Mouse (Mus musculus) frontal cortex, postnatal 25 days (tissue): ENCODE measurements at regions not wholly inside any gene's neighbourhood (a gene's known extent, or its start where the extent isn't known, plus 50 kb on each side); places are given as distances from the start of the nearest gene placed in this dataset.
A peak's percentile ranks its signal among the peaks of the same experiment; 100 is the strongest.
"Not testable (repeated sequence)": the region's sequence is repeated elsewhere in the genome, so short reads cannot be mapped to it uniquely, and the experiment has no call there.

ENCODE experiments used
- DNase-seq, 2 experiments: peaks; one replicate each; pipeline ENCODE4 v3.0.0; 2022; ENCODE audit warnings: low spot score in 2 of 2

DNA sequence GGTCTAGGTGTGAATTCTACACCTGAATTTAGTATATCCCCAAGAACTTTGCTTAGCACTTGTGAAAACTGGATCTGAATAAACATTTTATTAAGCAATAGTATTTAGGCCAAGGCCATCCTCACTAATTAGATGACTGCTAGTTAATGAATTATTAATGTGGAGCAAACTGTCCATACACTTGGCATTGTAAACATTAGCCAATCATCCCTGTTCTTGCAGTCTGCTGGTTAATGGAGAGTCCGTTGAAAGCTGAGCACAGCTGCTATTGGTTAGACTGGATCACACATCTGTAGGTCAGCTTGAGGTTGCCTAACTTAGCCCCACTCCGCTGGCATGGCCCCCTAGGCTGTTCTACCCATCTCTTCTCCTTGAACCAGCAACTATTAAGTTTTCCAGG lies 826.2 kb upstream of the 4930452B06Rik start:
- DNase-seq, result no peak

- DNase-seq, result no peak
These were observed 822.5 kb upstream of the 4930452B06Rik start for GRCm38 (mm10) chr14:9488585-9488984.

- no peak for DNase-seq
These were observed 812.9 kb upstream of the 4930452B06Rik start for GRCm38 (mm10) chr14:9478981-9479380.

- DNase-seq, result no peak
These were observed 809.1 kb upstream of the 4930452B06Rik start for GRCm38 (mm10) chr14:9475169-9475568.

DNA sequence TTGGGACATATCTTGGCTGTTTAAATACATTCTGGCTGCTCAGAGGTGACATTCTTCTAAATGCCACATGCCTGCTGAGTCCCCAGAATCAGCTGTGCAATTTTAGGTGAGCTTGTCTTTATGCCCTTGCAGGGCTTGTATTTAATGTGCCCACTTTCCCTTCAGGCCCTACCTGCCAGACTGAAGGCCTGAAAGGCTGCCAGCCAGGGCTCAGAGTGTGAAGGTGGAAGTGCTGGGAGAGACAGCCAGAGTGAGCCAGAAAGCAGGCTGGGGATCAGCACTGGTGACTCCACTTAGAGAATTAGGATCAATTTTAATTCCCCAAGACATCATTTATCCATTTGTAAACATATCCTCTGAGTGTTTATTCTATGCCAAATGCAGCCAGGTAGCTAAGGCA lies 803.6 kb upstream of the 4930452B06Rik start:
- no peak for DNase-seq

- DNase-seq, result no peak
These were observed 802.6 kb upstream of the 4930452B06Rik start for GRCm38 (mm10) chr14:9468654-9469053.

DNA sequence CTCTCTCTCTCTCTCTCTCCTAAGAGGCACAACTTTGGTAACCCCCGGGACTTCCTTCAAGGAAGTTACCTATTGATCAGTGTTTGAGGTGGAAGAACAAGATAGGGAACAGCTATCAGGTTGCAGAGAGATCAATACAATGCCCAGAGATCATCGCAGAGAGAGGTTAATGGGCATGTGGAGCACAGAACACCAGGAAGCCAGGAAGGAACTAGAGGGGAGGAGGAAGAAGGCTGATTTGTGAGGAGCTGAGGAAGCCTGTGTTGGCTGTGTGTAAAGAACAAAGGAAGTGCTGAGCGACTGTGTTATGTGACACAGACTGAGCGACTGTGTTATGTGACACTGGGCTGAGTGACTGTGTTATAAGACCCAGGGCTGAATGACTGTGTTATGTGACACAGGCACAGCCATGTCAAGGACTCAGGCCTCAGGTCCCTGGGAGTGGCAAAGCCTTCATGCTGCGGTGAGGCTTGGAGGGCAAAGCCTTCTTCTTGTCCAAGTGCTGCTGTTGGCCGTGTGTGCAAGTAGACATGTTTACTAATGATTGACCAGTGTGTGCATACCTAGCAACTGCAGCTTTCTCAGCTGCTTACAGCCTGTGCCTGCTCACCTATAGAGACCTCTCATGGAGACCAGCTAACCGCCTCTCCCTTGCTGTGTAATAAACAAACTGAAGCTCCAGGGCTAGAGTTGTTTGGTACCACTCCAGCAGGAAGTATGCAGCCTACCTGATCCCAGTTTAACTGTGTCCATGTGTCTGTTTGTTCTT lies 801.8 kb upstream of the 4930452B06Rik start:
- no peak for DNase-seq

GRCm38 (mm10) chr14:9460006-9460405 lies 794.0 kb upstream of the 4930452B06Rik start:
- DNase-seq, result peak in 1 of 2 experiments; percentile 4

DNA sequence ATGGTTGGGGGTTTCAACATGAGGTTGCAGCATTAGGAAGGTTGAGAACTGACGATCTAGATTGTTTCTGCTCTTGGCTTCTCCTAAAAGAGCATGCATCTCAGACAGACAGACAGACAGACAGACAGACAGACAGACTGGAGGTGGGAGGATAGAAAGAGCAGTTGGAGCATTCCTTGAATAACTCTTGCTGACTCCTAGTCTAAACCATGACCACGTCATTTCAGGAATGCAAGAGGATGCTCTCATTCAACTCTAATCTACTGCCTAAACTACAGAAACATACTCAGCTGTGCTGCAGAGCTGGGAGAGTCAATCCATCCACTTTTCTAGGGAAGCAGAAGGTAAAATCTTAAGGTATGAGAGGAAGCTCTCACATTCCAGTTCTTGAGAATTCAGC lies 792.8 kb upstream of the 4930452B06Rik start:
- no peak for DNase-seq

GRCm38 (mm10) chr14:9457801-9458495 lies 791.9 kb upstream of the 4930452B06Rik start:
- DNase-seq, result no peak

GRCm38 (mm10) chr14:9455986-9456385 lies 789.9 kb upstream of the 4930452B06Rik start:
- DNase-seq, result no peak

DNA sequence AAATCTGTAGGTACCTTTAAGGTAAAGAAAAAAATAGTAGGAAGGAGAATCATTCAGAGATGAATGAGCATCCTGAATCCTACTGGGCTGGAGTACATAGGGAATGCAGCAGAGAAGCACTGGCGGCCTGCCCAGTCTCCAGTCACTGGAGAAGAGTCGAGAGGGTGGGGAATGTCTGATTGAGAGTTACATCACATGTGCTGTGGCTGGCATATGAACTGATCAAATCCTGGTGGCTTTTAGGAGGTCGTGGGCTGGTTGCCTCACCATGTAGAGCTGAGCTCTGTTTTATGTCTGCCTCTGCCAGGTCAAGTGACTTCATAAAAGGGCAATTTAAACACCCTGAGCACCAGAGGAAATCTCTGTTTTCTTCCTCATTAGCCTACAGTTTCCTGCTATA lies 783.9 kb upstream of the 4930452B06Rik start:
- peak in 1 of 2 experiments; percentile 4 for DNase-seq

DNA sequence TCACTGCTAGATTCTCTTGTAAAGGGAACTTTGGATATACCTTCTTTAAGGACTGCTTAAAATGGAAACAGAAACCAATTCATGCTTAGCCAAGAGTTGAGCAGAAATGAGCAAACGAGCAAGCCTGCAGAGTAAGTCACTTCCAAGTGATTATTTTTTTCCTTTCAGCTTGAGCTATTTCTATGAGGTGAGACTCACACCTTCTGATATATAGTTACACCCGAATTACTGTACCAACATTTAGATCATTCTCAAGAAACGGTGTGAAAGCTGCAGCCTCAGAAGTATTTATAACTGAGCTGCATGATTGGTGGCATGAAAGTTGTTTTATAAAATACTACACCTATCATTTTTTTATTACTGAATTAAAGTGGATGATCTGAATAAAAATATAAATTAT lies 771.9 kb upstream of the 4930452B06Rik start:
- no peak for DNase-seq

GRCm38 (mm10) chr14:9435136-9435535 lies 769.1 kb upstream of the 4930452B06Rik start:
- DNase-seq, result no peak

DNA sequence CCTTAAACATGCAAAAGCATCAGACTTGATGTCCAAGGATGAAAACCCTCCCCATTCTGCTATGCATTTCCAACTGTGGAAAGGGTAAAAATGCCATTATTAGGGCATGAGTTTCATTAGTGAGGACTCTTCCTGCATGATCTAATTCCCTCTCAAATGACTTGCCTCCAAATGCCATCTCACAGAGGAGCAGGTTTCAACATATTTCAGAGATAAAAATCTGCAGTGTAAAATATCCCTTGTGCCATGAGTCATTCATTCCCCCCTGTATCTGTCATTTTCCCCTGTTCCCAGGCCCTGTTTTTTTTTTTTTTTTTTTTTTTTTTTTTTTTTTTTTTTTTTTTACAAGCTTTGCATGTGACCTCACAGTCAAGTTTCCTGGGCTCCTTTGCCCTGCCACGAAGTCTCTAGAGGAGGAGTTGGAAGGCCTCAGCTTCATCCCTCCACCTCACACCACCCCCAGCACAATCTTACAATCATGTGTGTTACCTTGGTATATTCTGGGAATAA lies 767.1 kb upstream of the 4930452B06Rik start:
- DNase-seq, result no peak

GRCm38 (mm10) chr14:9431798-9432197 lies 765.8 kb upstream of the 4930452B06Rik start:
- DNase-seq, result no peak

- DNase-seq, result no peak
These were observed 745.9 kb upstream of the 4930452B06Rik start for GRCm38 (mm10) chr14:9411822-9412403.

GRCm38 (mm10) chr14:9403688-9404087 lies 737.6 kb upstream of the 4930452B06Rik start:
- DNase-seq, result no peak

DNA sequence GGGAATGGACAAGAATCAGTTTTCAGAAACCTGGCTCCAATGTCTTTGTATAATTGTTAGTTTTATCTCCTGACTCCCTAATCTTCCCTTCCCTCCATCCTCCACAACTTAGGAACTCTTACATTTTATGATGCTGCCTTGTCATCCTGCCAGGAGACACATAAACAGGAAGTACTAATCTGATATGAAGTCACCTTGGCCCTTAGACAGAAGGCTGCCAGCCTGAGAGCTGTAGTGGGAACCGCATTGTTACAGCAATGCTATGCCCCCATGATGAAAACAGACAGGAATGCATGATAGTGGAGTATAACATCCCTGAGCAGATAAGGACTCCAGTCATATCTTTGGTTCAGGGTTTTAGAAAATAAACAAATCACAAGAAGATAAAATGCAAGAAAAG lies 734.8 kb upstream of the 4930452B06Rik start:
- DNase-seq, result no peak

DNA sequence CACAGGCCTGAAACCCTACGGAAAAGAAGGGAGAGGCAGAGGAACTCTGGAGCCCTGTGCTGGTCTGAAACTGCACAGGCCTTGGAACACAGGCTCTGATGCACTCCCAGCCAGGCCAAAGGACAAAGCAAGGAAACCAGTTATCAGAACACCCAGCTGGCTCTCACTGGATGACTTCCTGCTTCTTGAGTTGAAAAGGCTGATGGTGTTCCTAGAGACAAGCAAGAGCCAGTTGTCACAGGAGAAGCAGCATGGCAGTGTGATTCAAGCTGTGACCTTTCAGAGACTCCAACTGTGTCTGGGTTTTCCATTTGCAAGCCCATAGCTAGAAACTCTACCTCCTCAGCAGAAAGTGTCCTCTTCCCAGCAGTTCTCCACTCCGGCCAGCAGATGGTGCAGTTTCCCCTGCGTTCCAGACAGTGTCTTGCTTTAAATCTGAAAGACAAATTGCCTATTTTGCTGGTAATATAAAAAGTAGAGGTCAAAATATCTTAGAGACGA lies 727.3 kb upstream of the 4930452B06Rik start:
- DNase-seq, result peak; percentile 57 to 78

GRCm38 (mm10) chr14:9389878-9390536 lies 724.0 kb upstream of the 4930452B06Rik start:
- DNase-seq, result not testable (repeated sequence)

DNA sequence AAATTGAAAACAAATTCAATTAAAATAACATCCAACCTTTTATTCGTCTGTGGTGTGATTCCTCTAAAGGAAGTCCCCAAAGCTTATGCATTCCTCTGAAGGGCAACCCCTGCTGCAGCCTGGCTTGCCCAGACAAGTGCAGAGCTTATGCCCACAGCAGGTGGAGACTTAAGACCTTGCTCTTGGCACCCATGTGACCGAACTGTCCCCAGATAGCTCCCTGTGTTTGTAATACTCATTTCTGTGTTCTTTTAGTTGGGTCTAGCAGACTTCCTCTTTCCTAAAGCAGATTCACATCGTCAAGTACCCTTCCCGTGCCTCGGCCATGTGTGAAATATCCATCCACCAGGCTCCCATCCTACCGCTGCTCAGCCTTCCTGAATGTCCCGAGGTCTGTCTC lies 723.1 kb upstream of the 4930452B06Rik start:
- DNase-seq, result no peak
